Mouse (Mus musculus): ENCODE measurements around the gene Vasn.

- TF ChIP-seq CTCF (IDR thresholded peaks at IDR 0.05; ENCODE audit: low read depth, low read length) (no peak), POLR2A (IDR thresholded peaks at IDR 0.05; ENCODE audit: borderline replicate concordance, low read depth, low read length) (no peak)
These were observed 43.0 kb downstream of the Vasn start for GRCm38 (mm10) chr16:4682628-4683179.
